In genomic region chr2:9889651-9890183, GRCm38 (mm10) we compare ENCODE assay signal across 8 mouse cellular contexts. TPM values are rescaled to one million over a fixed set of nuclear protein-coding genes. Genes with fewer than 3 reads are reported as not detected.
DNase-seq lines count a peak whose midpoint lies in the region; ATAC-seq and TF ChIP-seq lines count a peak whose summit lies in the region.

Gene Gata3 (minus strand): TSS chr2:9890034.

- no peak within 1 kb of the TSS for H3K9ac ChIP-seq in forebrain, postnatal 0 days
- no peak within 1 kb of the TSS for H3K9ac ChIP-seq in embryonic facial prominence, embryonic 15.5 days
- H3K9ac ChIP-seq in liver, embryonic 14.5 days (replicated peaks) = no peak within 1 kb of the TSS

- peaks cover 98% of the 10 kb centered on the region for H3K27me3 ChIP-seq in forebrain, embryonic 10.5 days (ENCODE audit: poor library complexity, severe bottlenecking)
- peaks cover 86% of the 10 kb centered on the region for H3K27me3 ChIP-seq in forebrain, postnatal 0 days (ENCODE audit: insufficient read depth, low read length)
- H3K27me3 ChIP-seq in embryonic facial prominence, embryonic 15.5 days = peaks cover 89% of the 10 kb centered on the region
- H3K27me3 ChIP-seq in liver, embryonic 14.5 days (ENCODE audit: control insufficient read depth, insufficient read depth, low read length) = peaks cover 94% of the 10 kb centered on the region

- no peak within 1 kb of the TSS for H3K4me2 ChIP-seq in forebrain, postnatal 0 days (ENCODE audit: low read depth)
- H3K4me2 ChIP-seq in embryonic facial prominence, embryonic 15.5 days (replicated peaks) = peak within 1 kb of the TSS; percentile 47
- peak within 1 kb of the TSS; percentile 61 for H3K4me2 ChIP-seq in liver, embryonic 14.5 days (ENCODE audit: low read depth)

- peak; percentile 29 for DNase-seq in forebrain, embryonic 10.5 days (ENCODE audit: extremely low spot score, low spot score)
- no peak for DNase-seq in forebrain, postnatal 0 days
- peak; percentile 39 for DNase-seq in CD4-positive helper T cell, adult 2 months (ENCODE audit: low read depth, low spot score)
- no peak for DNase-seq in liver, embryonic 14.5 days (ENCODE audit: low read depth in 3 of 3, low spot score in 3 of 3)
- peak; percentile 63 for DNase-seq in thymus, postnatal 4 days
- DNase-seq in Muller cell, postnatal 12 days (ENCODE audit: inconsistent ontology term) = no peak
- DNase-seq in left cerebral cortex, postnatal 36 days (ENCODE audit: low spot score in 2 of 2) = no peak

- H3K9me3 ChIP-seq in forebrain, embryonic 10.5 days = no peaks in the 10 kb centered on the region
- no peaks in the 10 kb centered on the region for H3K9me3 ChIP-seq in forebrain, postnatal 0 days (ENCODE audit: low read length)
- no peaks in the 10 kb centered on the region for H3K9me3 ChIP-seq in embryonic facial prominence, embryonic 15.5 days (replicated peaks)
- H3K9me3 ChIP-seq in liver, embryonic 14.5 days (ENCODE audit: control insufficient read depth, low read length) = no peaks in the 10 kb centered on the region

- WGBS in forebrain, embryonic 10.5 days = under 1% methylated on average over 23 of the region's 23 CpGs
- 3% methylated on average over 23 of the region's 23 CpGs for whole genome bisulfite sequencing in forebrain, postnatal 0 days
- under 1% methylated on average over 23 of the region's 23 CpGs for WGBS in embryonic facial prominence, embryonic 15.5 days
- under 1% methylated on average over 23 of the region's 23 CpGs for WGBS in liver, embryonic 14.5 days (ENCODE audit: insufficient replicate concordance)

- no peak within 1 kb of the TSS for H3K27ac ChIP-seq in forebrain, embryonic 10.5 days
- H3K27ac ChIP-seq in forebrain, postnatal 0 days (ENCODE audit: low read depth, low read length) = no peak within 1 kb of the TSS
- no peak within 1 kb of the TSS for H3K27ac ChIP-seq in embryonic facial prominence, embryonic 15.5 days (replicated peaks)
- H3K27ac ChIP-seq in liver, embryonic 14.5 days = no peak within 1 kb of the TSS

- intact Hi-C loops in left cerebral cortex, postnatal 36 days (cut with DNase I) = loop anchor here (10.0 kb wide), 3 partner anchors 115 to 1215 kb away; no protein-coding TSS in a partner anchor

- TF ChIP-seq CTCF in forebrain, postnatal 0 days (IDR thresholded peaks at IDR 0.05; ENCODE audit: low read depth) = no peak
- TF ChIP-seq CTCF in liver, embryonic 14.5 days (IDR thresholded peaks at IDR 0.05; ENCODE audit: low read depth) = no peak

- H3K36me3 ChIP-seq in forebrain, embryonic 10.5 days (replicated peaks) = no peaks in the 10 kb centered on the region
- no peaks in the 10 kb centered on the region for H3K36me3 ChIP-seq in forebrain, postnatal 0 days (ENCODE audit: insufficient read depth)
- no peaks in the 10 kb centered on the region for H3K36me3 ChIP-seq in embryonic facial prominence, embryonic 15.5 days
- H3K36me3 ChIP-seq in liver, embryonic 14.5 days (replicated peaks; ENCODE audit: control insufficient read depth, insufficient read depth, low read depth) = no peaks in the 10 kb centered on the region

- H3K4me3 ChIP-seq in forebrain, embryonic 10.5 days = peak within 1 kb of the TSS; percentile 32
- H3K4me3 ChIP-seq in forebrain, postnatal 0 days (ENCODE audit: low read depth, low read length) = no peak within 1 kb of the TSS
- peak within 1 kb of the TSS; percentile 28 for H3K4me3 ChIP-seq in embryonic facial prominence, embryonic 15.5 days (replicated peaks)
- H3K4me3 ChIP-seq in liver, embryonic 14.5 days (ENCODE audit: insufficient read depth in 1 of 2, low read depth in 2 of 2, low read length in 2 of 2) = peak within 1 kb of the TSS; percentile 25 to 56

- TF ChIP-seq EP300 in liver, embryonic 14.5 days (IDR thresholded peaks at IDR 0.05; ENCODE audit: low read depth) = no peak

- ATAC-seq in forebrain, postnatal 0 days = no peak
- ATAC-seq in embryonic facial prominence, embryonic 15.5 days (ENCODE audit: insufficient number of reproducible peaks, low FRiP score, low TSS enrichment, low read depth) = no peak
- no peak for ATAC-seq in liver, embryonic 14.5 days (ENCODE audit: insufficient read depth)

- H3K4me1 ChIP-seq in forebrain, embryonic 10.5 days = peaks cover 29% of the 10 kb centered on the region
- no peaks in the 10 kb centered on the region for H3K4me1 ChIP-seq in forebrain, postnatal 0 days (ENCODE audit: insufficient read depth)
- peaks cover 11% of the 10 kb centered on the region for H3K4me1 ChIP-seq in embryonic facial prominence, embryonic 15.5 days
- peaks cover 0 to 4% of the 10 kb centered on the region in 2 experiments; a peak in 2 of 4 replicates for H3K4me1 ChIP-seq in liver, embryonic 14.5 days (replicated peaks; ENCODE audit: control insufficient read depth in 2 of 2, insufficient read depth in 2 of 2, low read length in 1 of 2)

RNA-seq across cellular contexts. Expression of gene Gata3, which starts in this region (rescaled TPM):
- polyA plus RNA-seq in forebrain, embryonic 10.5 days (2016; fragmentation: Nextera tagmentation; extraction: Ambion mirVana) = 4.2 and 7.3 TPM in 2 replicates
- total RNA-seq in forebrain, postnatal 0 days (2014; rRNA removed) = 0.48 and 0.62 TPM in 2 replicates
- 1.4 and 1.8 TPM in 2 replicates for polyA plus RNA-seq in forebrain, postnatal 0 days (2015; fragmentation: Nextera tagmentation; extraction: Ambion mirVana)
- polyA plus RNA-seq in embryonic facial prominence, embryonic 15.5 days (2015; fragmentation: Nextera tagmentation; extraction: Ambion mirVana) = 50.7 and 54.0 TPM in 2 replicates
- 0.16 and 0.30 TPM in 2 replicates for polyA plus RNA-seq in liver, embryonic 14.5 days (2012; rRNA removed)
- polyA plus RNA-seq in liver, embryonic 14.5 days (2014; fragmentation: Nextera tagmentation; extraction: Ambion mirVana) = 0.38 and 0.63 TPM in 2 replicates
- total RNA-seq in left cerebral cortex, postnatal 36 days (2021) = not detected

Comparison
In these comparisons a context has a peak if more than half of its experiments do, and no peak if none do; other contexts are left out.
1. DNase-seq: peak in forebrain, embryonic 10.5 days (single experiment), CD4-positive helper T cell, adult 2 months (single experiment) and thymus, postnatal 4 days (single experiment); none in forebrain, postnatal 0 days (single experiment), liver, embryonic 14.5 days (0 of 3), Muller cell, postnatal 12 days (single experiment) and left cerebral cortex, postnatal 36 days (0 of 2).